Mouse (Mus musculus) liver, adult 2 months (tissue): Measurements from ENCODE around the gene Scamp2. TPM values are rescaled to one million over a fixed set of nuclear protein-coding genes. Genes with fewer than 3 reads are reported as not detected.

Experiments
- DNase-seq: peaks from one replicate; pipeline ENCODE4 v3.0.0-alpha.2; 2011; ENCODE audit warnings: low read depth, low spot score; ENCODE audit errors: extremely low read depth
- H3K27ac ChIP-seq: fragments of 200-500 bp; replicated peaks from 2 replicates; pipeline ENCODE4 v1.5.1; 2012; ENCODE audit warnings: low read depth, mild to moderate bottlenecking, control low read depth, inconsistent platforms, low read length; ENCODE audit not compliant: insufficient read depth
- H3K27me3 ChIP-seq: fragments of 200-500 bp; 2 replicates; pipeline ENCODE4 v1.6.1; 2012; ENCODE audit warnings: mild to moderate bottlenecking, moderate library complexity, low read length, inconsistent platforms; ENCODE audit not compliant: control insufficient read depth, insufficient read depth
- H3K36me3 ChIP-seq: fragments of 200-500 bp; 2 replicates; pipeline ENCODE4 v1.6.1; 2012; ENCODE audit warnings: low read length, inconsistent platforms; ENCODE audit not compliant: control insufficient read depth, insufficient read depth
- H3K4me1 ChIP-seq: fragments of 200-500 bp; 2 replicates; pipeline ENCODE4 v1.6.1; 2011; ENCODE audit warnings: low read length; ENCODE audit not compliant: control insufficient read depth, insufficient read depth
- H3K4me3 ChIP-seq: fragments of 200-500 bp; 2 replicates; pipeline ENCODE4 v1.5.1; 2011; ENCODE audit warnings: low read depth, mild to moderate bottlenecking, control low read depth, low read length, moderate library complexity; ENCODE audit not compliant: insufficient read depth
- H3K79me2 ChIP-seq: fragments of 200-500 bp; 2 replicates; pipeline ENCODE4 v1.6.1; 2012; ENCODE audit warnings: inconsistent platforms, mild to moderate bottlenecking, low read length, moderate library complexity; ENCODE audit not compliant: control insufficient read depth, insufficient read depth
- H3K9ac ChIP-seq: fragments of 200-500 bp; 2 replicates; pipeline ENCODE4 v1.6.1; 2012; ENCODE audit warnings: low read depth, mild to moderate bottlenecking, control low read depth, inconsistent platforms, low read length
- CTCF ChIP-seq: fragments of 200-500 bp; IDR thresholded peaks from 2 replicates; pipeline ENCODE4 v1.5.1; 2011; ENCODE audit warnings: low read depth, low read length, control low read depth
- POLR2A ChIP-seq: fragments of 200-500 bp; IDR thresholded peaks from 2 replicates; pipeline ENCODE4 v1.6.1; 2011; ENCODE audit warnings: low read length, control low read depth; ENCODE audit not compliant: insufficient read depth; ENCODE audit errors: extremely low read depth
- WGBS: fragments of 180-500 bp; shearing (Covaris S2); methylation state at CpG from one replicate; pipeline ENCODE4 v1.1.7; 2018; 5-methylcytosine and 5-hydroxymethylcytosine counted together
- polyA plus RNA-seq: library from polyadenylated mRNA; depleted of rRNA; stranded (reverse); fragments of >200 nt; gene quantifications from 2 replicates; pipeline ENCODE4 v1.2.3, GENCODE M21; 2012
- total RNA-seq: library from RNA; depleted of rRNA; stranded (reverse); fragments of >200 nt; gene quantifications from 2 replicates; pipeline ENCODE4 v1.2.3, GENCODE M21; 2014

Gene Scamp2
- total and polyA plus RNA-seq, 2 experiments = 10.5 to 32.6 TPM

DNA sequence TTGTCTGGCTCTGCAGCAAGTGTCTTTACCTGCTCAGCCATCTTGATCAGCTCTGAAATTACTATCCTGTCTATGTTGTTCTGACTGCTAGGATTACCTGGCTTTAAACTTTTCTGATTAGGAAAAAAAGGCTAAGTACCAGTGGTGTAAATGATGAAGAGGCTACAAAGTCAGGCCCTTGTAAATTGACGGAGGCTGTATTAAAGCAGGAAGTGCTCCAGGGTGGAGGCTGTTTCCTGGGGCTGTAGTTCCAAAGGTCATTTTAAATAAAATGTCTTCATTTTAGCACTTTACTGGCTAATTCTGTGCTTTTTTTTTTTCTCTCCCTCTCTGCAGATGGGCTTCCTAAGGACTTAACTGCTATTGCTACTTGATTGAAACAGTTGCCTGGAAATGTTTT is 28.8 kb upstream of the Scamp2 start:
- DNase-seq = no peak
- Histone ChIP-seq H3K36me3 (peaks cover 53% of the 10 kb centered on the region), H3K4me1 (peaks cover 4% of the 10 kb centered on the region; the same call in 1 of the 2 replicates), H3K9ac (no peak overlapping the region), H3K4me3 (no peak overlapping the region), H3K27ac (no peak overlapping the region), H3K27me3 (no peaks in the 10 kb centered on the region), H3K79me2 (peaks cover 2% of the 10 kb centered on the region; the same call in 1 of the 2 replicates)
- 49% methylated on average over 1 of the region's 1 CpGs for WGBS
- TF ChIP-seq CTCF (no peak), POLR2A (no peak)

DNA sequence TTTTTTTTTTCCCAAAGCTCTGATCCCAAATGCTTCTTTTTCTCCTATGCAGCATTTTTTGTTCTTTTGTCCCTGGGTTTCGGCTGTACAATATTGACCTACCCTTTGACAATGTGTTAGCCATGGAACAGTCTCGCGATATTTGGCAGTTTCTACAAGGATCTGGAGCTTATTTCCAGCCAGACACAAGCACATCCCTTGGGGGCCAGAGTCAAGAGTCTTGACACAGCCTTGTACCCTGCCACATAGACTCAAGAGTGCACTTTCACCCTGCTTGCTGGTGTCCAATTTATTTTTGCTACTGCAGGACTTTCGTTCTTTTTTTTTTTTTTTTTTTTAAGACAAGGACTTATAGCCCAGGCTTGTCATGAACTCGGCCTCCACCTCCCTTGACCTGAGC is 24.4 kb upstream of the Scamp2 start:
- WGBS = 75% methylated on average over 5 of the region's 5 CpGs
- H3K36me3 ChIP-seq = peaks cover 28% of the 10 kb centered on the region
- no peak overlapping the region for H3K4me3 ChIP-seq
- TF ChIP-seq POLR2A = no peak
- TF ChIP-seq CTCF = no peak
- no peak for DNase-seq
- H3K9ac ChIP-seq = no peak overlapping the region
- H3K79me2 ChIP-seq = no peaks in the 10 kb centered on the region
- no peak overlapping the region for H3K27ac ChIP-seq
- H3K27me3 ChIP-seq = no peaks in the 10 kb centered on the region
- H3K4me1 ChIP-seq = peaks cover 4% of the 10 kb centered on the region; the same call in 1 of the 2 replicates

DNA sequence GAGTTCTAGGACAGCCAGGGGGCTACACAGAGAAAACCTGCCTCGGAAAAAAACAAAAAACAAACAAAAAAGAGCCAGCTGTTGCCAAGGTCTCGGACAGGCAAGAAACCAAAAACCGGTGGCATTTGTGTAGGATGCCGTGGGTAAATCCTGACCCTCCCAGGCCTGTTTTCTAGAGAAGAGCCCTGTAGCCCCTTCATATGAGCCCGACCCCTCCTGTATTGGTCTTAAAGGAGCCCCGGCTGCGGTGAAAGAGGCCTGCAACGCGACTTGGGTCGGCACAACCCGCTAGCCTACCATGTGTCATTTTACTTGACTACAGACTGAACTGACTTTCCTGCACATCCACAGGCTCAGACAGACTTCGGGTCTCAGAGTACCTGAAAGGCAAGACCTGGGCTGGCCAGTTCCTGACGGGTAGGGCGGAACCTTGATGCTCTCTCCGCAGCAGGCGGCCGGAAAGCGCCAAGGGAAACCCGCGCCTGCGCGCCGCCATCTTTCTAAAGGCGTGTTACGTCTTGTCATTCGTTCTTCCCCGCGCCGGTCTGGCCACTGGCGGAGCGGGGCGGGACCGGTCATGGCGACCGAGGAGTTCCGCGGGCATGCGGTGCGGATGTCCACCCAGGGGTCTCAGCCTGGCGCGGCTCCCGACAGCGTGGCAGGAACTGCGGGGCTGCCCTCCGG is 23.6 kb upstream of the Scamp2 start, which contains the start of gene Fam219b:
Fam219b (plus strand) TSS at position 485 of the 684 bp plus-strand sequence.
- peak within 1 kb of the TSS; percentile 76 for H3K9ac ChIP-seq
- DNase-seq = peak; percentile 71
- TF ChIP-seq POLR2A (peak; percentile 65; the same call in 1 of the 2 replicates), CTCF (no peak)

DNA sequence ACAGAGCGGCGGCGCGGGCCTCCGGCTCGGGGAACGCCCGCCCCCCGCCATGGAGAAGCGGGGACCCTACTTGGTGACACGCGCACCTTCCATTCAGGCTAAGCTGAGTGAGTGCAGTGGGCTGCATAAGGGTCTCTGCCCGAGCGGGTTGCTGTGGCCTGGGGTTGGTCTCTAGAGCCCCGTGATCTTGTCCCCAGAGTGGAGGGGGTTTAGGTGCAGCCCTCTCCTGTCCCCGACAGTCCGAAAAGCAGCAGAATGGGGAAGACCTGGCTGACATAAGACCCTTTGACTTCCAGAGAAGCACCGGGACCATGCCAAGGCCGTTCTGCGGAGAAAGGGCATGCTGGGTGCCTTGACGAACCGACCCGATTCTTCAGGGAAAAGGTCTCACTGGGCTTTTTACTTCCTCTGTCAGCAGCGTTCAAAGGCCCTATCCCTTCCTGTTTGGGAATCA is 23.0 kb upstream of the Scamp2 start:
- peak overlapping the region; percentile 43 for H3K27ac ChIP-seq
- peak; percentile 29 for DNase-seq
- peaks cover 16% of the 10 kb centered on the region for H3K36me3 ChIP-seq
- peak overlapping the region; percentile 76 for H3K9ac ChIP-seq
- TF ChIP-seq CTCF = no peak
- H3K79me2 ChIP-seq = no peaks in the 10 kb centered on the region
- peak overlapping the region; percentile 67 for H3K4me3 ChIP-seq
- under 1% methylated on average over 24 of the region's 24 CpGs for WGBS
- H3K4me1 ChIP-seq = peaks cover 2% of the 10 kb centered on the region; the same call in 1 of the 2 replicates
- H3K27me3 ChIP-seq = no peaks in the 10 kb centered on the region

More for the DNA sequence above, 23.6 kb upstream of the Scamp2 start, which contains the start of gene Fam219b:
- Histone ChIP-seq H3K27ac (peak within 1 kb of the TSS; percentile 43), H3K36me3 (peaks cover 20% of the 10 kb centered on the region), H3K27me3 (no peaks in the 10 kb centered on the region), H3K79me2 (no peaks in the 10 kb centered on the region), H3K4me3 (peak within 1 kb of the TSS; percentile 67), H3K4me1 (peaks cover 2% of the 10 kb centered on the region; the same call in 1 of the 2 replicates)
- WGBS = 1% methylated on average over 45 of the region's 45 CpGs

DNA sequence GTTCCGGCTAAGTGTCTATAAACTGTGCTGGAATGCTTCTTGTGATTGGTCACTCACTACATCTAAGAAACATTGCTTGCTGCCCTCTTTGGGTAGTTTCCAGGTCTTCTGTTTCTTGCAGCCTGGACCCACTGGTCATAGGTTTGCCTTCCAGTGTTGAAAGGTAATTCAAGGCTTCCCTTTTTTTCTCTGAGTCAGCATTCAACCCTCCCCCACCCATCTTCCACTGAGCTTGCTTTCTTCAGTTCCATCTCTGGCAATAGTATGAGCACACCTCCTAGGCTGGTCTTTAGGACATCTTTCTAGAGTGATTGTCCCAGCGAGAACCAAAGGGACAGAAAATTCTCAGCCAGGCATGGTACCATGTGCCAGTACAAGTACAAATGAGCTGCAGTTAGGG is 21.2 kb upstream of the Scamp2 start:
- peaks cover 4% of the 10 kb centered on the region; the same call in 1 of the 2 replicates for H3K36me3 ChIP-seq

DNA sequence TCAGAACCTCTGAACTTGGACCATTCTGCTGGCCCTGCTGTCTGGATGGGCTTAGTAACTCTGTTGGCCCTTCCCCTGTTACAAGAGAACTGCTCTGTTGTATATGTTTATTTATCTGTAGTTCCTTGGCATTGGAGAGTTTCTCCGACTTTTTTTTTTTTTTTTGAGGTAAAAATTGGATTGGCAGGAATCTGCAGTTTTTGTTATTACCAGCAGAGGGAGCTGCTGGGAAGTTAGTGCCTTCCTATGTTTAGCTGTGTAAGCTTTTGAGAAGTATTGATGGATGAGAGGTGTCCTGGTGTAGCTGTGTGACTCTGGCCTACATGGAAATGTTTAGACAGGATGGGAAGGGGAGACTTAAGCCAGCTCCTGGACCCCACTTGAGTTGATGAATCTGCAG is 19.4 kb upstream of the Scamp2 start:
- Histone ChIP-seq H3K27ac (no peak overlapping the region), H3K9ac (no peak overlapping the region), H3K27me3 (no peaks in the 10 kb centered on the region), H3K4me3 (no peak overlapping the region), H3K4me1 (peaks cover 2% of the 10 kb centered on the region; the same call in 1 of the 2 replicates), H3K79me2 (no peaks in the 10 kb centered on the region), H3K36me3 (peaks cover 6% of the 10 kb centered on the region; the same call in 1 of the 2 replicates)
- TF ChIP-seq CTCF (no peak), POLR2A (no peak)
- peak; percentile 42 for DNase-seq
- 6% methylated on average over 1 of the region's 1 CpGs for WGBS

More for the DNA sequence above, 21.2 kb upstream of the Scamp2 start:
- 85% methylated on average over 2 of the region's 2 CpGs for WGBS
- H3K27ac ChIP-seq = no peak overlapping the region
- peaks cover 2% of the 10 kb centered on the region; the same call in 1 of the 2 replicates for H3K4me1 ChIP-seq
- H3K27me3 ChIP-seq = no peaks in the 10 kb centered on the region
- H3K79me2 ChIP-seq = no peaks in the 10 kb centered on the region
- TF ChIP-seq CTCF = no peak
- no peak for TF ChIP-seq POLR2A
- H3K9ac ChIP-seq = no peak overlapping the region
- H3K4me3 ChIP-seq = no peak overlapping the region
- no peak for DNase-seq
